Mouse (Mus musculus): ENCODE results near the gene Uspl1. TPM values are rescaled to one million over a fixed set of nuclear protein-coding genes. Genes with fewer than 3 reads are reported as not detected.
A peak's percentile ranks its signal among the peaks of the same experiment; 100 is the strongest.

The Uspl1 gene
- polyA plus RNA-seq, 1 experiment: 8.5 TPM

DNA sequence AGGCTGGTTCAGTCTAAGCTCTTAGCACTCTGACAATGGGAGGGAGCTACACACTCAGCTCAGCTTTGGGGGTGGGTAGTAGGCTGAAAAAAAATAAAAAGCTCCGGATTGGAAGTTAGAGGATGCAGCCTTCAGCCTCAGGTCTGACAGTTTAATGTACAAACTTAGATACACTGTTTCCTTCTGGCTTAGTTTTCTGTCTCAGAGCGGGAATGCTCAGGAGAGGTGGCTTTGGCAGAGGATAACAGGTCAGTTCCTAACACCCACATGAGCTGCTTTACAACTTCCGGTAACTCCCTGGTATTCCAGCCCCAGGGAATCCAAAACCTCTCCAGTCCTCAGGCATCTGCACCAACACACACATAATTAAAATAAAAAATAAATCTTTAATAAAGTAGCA is 4.3 kb upstream of the Uspl1 start:
- Histone ChIP-seq H3K4me3 (ENCODE audit: extremely low read depth, insufficient read depth, insufficient read length) (no peak overlapping the region), H3K27ac (ENCODE audit: insufficient read depth, low read length) (no peak overlapping the region), H3K4me1 (ENCODE audit: control insufficient read depth, insufficient read depth, insufficient read length) (no peaks in the 10 kb centered on the region; the same call in 1 of the 2 replicates), H3K36me3 (ENCODE audit: control insufficient read depth, insufficient read depth, low read length) (no peaks in the 10 kb centered on the region), H3K27me3 (ENCODE audit: control insufficient read depth, insufficient read depth, low read length) (no peaks in the 10 kb centered on the region)
- TF ChIP-seq CTCF (IDR thresholded peaks at IDR 0.05; ENCODE audit: extremely low read depth, insufficient read depth, insufficient read length, insufficient replicate concordance) (no peak), POLR2A (IDR thresholded peaks at IDR 0.05; ENCODE audit: low read depth, low read length) (no peak)
- WGBS: 90% methylated on average over 3 of the region's 3 CpGs
- no peak for DNase-seq (ENCODE audit: low read depth in 1 of 2, low spot score in 2 of 2)

DNA sequence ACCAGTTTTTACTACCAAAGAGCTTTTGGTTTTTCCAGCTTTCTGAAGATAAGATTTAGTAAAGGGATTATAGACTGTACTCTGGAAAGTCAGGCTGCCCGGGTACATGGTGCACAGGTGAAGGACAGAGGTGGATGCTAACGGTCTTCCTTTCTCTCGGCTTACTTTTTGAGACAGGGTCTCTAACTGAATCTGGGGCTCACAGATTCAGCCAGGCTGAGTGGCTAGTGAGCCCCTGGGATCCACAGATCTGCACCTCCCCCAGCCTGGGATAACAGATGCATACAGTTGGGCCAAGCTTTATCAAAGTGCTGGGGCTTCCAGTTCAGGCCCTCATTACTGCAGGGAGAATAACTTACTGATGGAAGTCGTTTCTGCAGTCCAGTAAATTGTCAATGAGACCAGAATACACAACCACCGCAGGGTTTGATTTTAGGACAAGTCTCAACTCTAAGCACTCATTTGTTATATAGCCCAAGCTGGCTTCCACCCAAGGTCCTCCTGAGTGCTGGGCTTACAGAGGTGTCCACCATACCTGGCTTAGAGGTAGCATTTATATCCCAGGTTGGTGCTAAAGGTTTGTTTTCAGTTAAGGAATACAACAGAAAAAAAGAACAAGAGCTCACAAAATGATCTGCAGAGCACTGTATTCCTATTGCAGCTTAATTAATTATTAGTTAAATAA is 1.8 kb upstream of the Uspl1 start:
- no peak for DNase-seq (ENCODE audit: low read depth in 1 of 2, low spot score in 2 of 2)
- 93% methylated on average over 5 of the region's 5 CpGs for WGBS

DNA sequence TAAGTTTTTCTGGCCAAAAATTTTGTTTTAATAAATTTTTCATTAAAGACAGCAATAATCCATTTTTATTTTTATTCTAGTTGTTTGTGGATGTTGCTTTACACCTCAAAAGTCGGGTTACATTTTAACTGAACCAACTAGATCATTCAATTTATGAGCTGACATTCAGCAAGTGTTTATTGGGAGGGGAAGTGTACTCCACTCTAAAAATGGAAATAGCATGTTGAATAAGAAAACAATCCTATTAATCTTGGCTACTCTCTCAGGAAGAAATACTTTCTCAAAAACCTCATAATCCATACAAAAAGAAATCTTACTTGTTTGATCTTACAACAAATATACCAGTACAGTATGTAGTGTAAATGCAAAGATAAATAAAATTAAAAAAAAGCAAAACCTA is 1.0 kb upstream of the Uspl1 start:
- Histone ChIP-seq H3K4me3 (ENCODE audit: extremely low read depth, insufficient read depth, insufficient read length) (no peak overlapping the region), H3K4me1 (ENCODE audit: control insufficient read depth, insufficient read depth, insufficient read length) (peaks cover 2% of the 10 kb centered on the region; the same call in 1 of the 2 replicates), H3K27me3 (ENCODE audit: control insufficient read depth, insufficient read depth, low read length) (no peaks in the 10 kb centered on the region), H3K36me3 (ENCODE audit: control insufficient read depth, insufficient read depth, low read length) (peaks cover 2% of the 10 kb centered on the region; the same call in 1 of the 2 replicates), H3K27ac (ENCODE audit: insufficient read depth, low read length) (no peak overlapping the region)
- 12% methylated on average over 1 of the region's 1 CpGs for WGBS
- DNase-seq (ENCODE audit: low read depth in 1 of 2, low spot score in 2 of 2): no peak
- TF ChIP-seq POLR2A (IDR thresholded peaks at IDR 0.05; ENCODE audit: low read depth, low read length) (no peak), CTCF (IDR thresholded peaks at IDR 0.05; ENCODE audit: extremely low read depth, insufficient read depth, insufficient read length, insufficient replicate concordance) (no peak)

More for the DNA sequence above, 1.8 kb upstream of the Uspl1 start:
- Histone ChIP-seq H3K27me3 (ENCODE audit: control insufficient read depth, insufficient read depth, low read length) (no peaks in the 10 kb centered on the region), H3K4me1 (ENCODE audit: control insufficient read depth, insufficient read depth, insufficient read length) (peaks cover 2% of the 10 kb centered on the region; the same call in 1 of the 2 replicates), H3K4me3 (ENCODE audit: extremely low read depth, insufficient read depth, insufficient read length) (no peak overlapping the region), H3K27ac (ENCODE audit: insufficient read depth, low read length) (no peak overlapping the region), H3K36me3 (ENCODE audit: control insufficient read depth, insufficient read depth, low read length) (no peaks in the 10 kb centered on the region)
- no peak for TF ChIP-seq CTCF (IDR thresholded peaks at IDR 0.05; ENCODE audit: extremely low read depth, insufficient read depth, insufficient read length, insufficient replicate concordance)
- TF ChIP-seq POLR2A (IDR thresholded peaks at IDR 0.05; ENCODE audit: low read depth, low read length): no peak

DNA sequence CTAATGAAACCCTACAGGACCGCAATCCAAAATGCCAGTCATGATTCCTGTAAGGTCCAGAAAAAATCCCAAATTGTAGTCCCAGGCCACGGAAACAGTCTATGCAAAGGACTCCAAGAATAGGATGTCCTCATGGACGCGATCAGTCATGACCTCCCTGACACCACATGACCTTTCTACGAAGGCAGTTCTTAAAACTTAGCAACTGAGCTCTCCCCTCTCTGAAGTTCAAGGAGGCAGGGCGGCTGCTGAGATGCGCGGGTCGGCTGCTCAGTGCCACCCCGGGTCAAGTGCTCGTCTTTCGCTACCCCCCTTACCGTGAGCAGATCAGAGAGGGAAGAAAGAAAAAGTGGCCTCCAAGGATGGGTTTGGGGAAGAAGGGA is 438 bp upstream of the Uspl1 start:
- TF ChIP-seq POLR2A (IDR thresholded peaks at IDR 0.05; ENCODE audit: low read depth, low read length): no peak
- no peak for TF ChIP-seq CTCF (IDR thresholded peaks at IDR 0.05; ENCODE audit: extremely low read depth, insufficient read depth, insufficient read length, insufficient replicate concordance)
- Histone ChIP-seq H3K36me3 (ENCODE audit: control insufficient read depth, insufficient read depth, low read length) (peaks cover 3% of the 10 kb centered on the region; the same call in 1 of the 2 replicates), H3K4me1 (ENCODE audit: control insufficient read depth, insufficient read depth, insufficient read length) (peaks cover 2% of the 10 kb centered on the region; the same call in 1 of the 2 replicates), H3K27ac (ENCODE audit: insufficient read depth, low read length) (peak overlapping the region; percentile 96), H3K27me3 (ENCODE audit: control insufficient read depth, insufficient read depth, low read length) (no peaks in the 10 kb centered on the region), H3K4me3 (ENCODE audit: extremely low read depth, insufficient read depth, insufficient read length) (peak overlapping the region; percentile 71)
- DNase-seq (ENCODE audit: low read depth in 1 of 2, low spot score in 2 of 2): no peak
- WGBS: under 1% methylated on average over 13 of the region's 13 CpGs

DNA sequence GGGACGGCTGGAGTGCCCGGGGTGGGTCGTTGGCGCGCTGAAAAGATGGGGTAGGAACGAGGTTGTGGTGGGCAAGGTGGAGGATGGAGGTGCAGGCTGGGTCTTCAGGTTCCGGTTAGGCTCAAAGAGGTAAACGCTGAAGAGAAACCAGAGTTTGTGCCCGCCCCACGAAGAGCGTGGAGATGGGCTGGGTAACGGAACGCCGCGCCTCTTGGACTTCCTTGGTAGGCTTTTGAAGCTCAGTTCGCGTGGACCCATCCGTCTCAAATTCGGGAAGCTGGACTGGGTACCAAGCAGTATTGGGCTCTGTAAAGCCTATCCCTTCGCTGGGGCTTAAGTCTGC is 665 bp downstream of the Uspl1 start:
- under 1% methylated on average over 20 of the region's 20 CpGs for WGBS
- H3K27me3 ChIP-seq (ENCODE audit: control insufficient read depth, insufficient read depth, low read length): no peaks in the 10 kb centered on the region
- H3K4me3 ChIP-seq (ENCODE audit: extremely low read depth, insufficient read depth, insufficient read length): peak overlapping the region; percentile 84
- H3K4me1 ChIP-seq (ENCODE audit: control insufficient read depth, insufficient read depth, insufficient read length): peaks cover 2% of the 10 kb centered on the region; the same call in 1 of the 2 replicates
- H3K27ac ChIP-seq (ENCODE audit: insufficient read depth, low read length): peak overlapping the region; percentile 95
- DNase-seq (ENCODE audit: low read depth in 1 of 2, low spot score in 2 of 2): peak; percentile 56 to 59
- H3K36me3 ChIP-seq (ENCODE audit: control insufficient read depth, insufficient read depth, low read length): peaks cover 10% of the 10 kb centered on the region
- TF ChIP-seq CTCF (IDR thresholded peaks at IDR 0.05; ENCODE audit: extremely low read depth, insufficient read depth, insufficient read length, insufficient replicate concordance): no peak
- TF ChIP-seq POLR2A (IDR thresholded peaks at IDR 0.05; ENCODE audit: low read depth, low read length): no peak

DNA sequence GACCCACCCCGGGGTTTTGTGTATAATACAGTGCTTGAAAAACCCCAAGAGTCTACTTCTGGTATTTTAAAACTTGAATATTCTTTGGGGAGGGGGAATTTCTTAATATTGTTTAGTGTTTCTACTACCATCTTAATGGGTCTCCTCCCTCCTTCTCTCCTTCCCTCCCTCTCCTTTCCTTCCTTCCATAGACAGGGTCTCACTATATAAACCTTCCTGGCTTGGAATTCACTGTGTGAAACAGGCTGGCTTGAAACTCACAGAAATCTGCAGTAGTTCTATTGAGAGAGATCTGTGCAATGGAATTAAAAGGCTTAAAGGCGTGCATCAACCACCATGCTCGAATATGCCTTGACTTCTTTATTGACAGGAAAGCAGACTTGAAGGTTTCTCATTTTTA is 1.7 kb downstream of the Uspl1 start:
- 0 out of 2 replicates have a peak, but pooled peaks cover 2% of the 10 kb centered on the region for H3K4me1 ChIP-seq (ENCODE audit: control insufficient read depth, insufficient read depth, insufficient read length)
- 55% methylated on average over 3 of the region's 3 CpGs for WGBS
- H3K27me3 ChIP-seq (ENCODE audit: control insufficient read depth, insufficient read depth, low read length): no peaks in the 10 kb centered on the region
- H3K36me3 ChIP-seq (ENCODE audit: control insufficient read depth, insufficient read depth, low read length): peaks cover 13% of the 10 kb centered on the region
- no peak overlapping the region for H3K27ac ChIP-seq (ENCODE audit: insufficient read depth, low read length)
- no peak overlapping the region for H3K4me3 ChIP-seq (ENCODE audit: extremely low read depth, insufficient read depth, insufficient read length)
- no peak for DNase-seq (ENCODE audit: low read depth in 1 of 2, low spot score in 2 of 2)
- TF ChIP-seq CTCF (IDR thresholded peaks at IDR 0.05; ENCODE audit: extremely low read depth, insufficient read depth, insufficient read length, insufficient replicate concordance) (no peak), POLR2A (IDR thresholded peaks at IDR 0.05; ENCODE audit: low read depth, low read length) (no peak)

DNA sequence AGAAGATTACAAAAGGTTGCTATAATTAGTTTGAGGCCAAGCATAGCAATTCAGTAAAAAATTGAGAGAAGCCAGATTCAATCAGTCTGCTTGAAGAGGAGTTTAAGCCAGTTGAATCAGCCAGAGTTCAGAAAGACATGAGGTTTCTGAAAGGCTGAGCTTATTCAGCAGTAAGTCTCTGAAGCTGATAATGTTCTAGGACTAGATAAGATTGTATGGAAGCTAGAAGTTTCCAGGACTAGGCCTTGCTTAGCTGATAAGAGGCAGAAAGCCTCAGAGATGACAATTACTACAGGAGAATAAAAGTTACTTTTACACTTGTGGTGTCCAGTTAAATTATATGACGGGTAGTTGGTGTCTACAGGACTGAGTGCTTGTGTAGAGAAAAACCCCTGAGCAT is 6.0 kb downstream of the Uspl1 start:
- Histone ChIP-seq H3K36me3 (ENCODE audit: control insufficient read depth, insufficient read depth, low read length) (peaks cover 30% of the 10 kb centered on the region), H3K4me3 (ENCODE audit: extremely low read depth, insufficient read depth, insufficient read length) (no peak overlapping the region), H3K27me3 (ENCODE audit: control insufficient read depth, insufficient read depth, low read length) (no peaks in the 10 kb centered on the region), H3K4me1 (ENCODE audit: control insufficient read depth, insufficient read depth, insufficient read length) (0 out of 2 replicates have a peak, but pooled peaks cover 2% of the 10 kb centered on the region), H3K27ac (ENCODE audit: insufficient read depth, low read length) (no peak overlapping the region)
- 92% methylated on average over 1 of the region's 1 CpGs for WGBS
- TF ChIP-seq CTCF (IDR thresholded peaks at IDR 0.05; ENCODE audit: extremely low read depth, insufficient read depth, insufficient read length, insufficient replicate concordance): no peak
- TF ChIP-seq POLR2A (IDR thresholded peaks at IDR 0.05; ENCODE audit: low read depth, low read length): no peak
- DNase-seq (ENCODE audit: low read depth in 1 of 2, low spot score in 2 of 2): no peak
